Mouse (Mus musculus) layer of hippocampus, adult 18-20 months (tissue): ENCODE measurements around the gene Gm49378. TPM values are rescaled to one million over a fixed set of nuclear protein-coding genes. Genes with fewer than 3 reads are reported as not detected.
A peak's percentile ranks its signal among the peaks of the same experiment; 100 is the strongest.

Experiments
- DNase-seq, 2 experiments: peaks; one replicate each; pipeline ENCODE4 v3.0.0; 2022; ENCODE audit warnings: low spot score in 2 of 2
- total RNA-seq, 2 experiments: library from RNA; stranded (reverse); gene quantifications; 2 replicates each; pipeline ENCODE4 v1.2.3; 2021

Gm49378 gene
- total RNA-seq, 2 experiments from 2014 or later = 2.7 to 3.8 TPM

GRCm38 (mm10) chr14:55634874-55635522 is 2.7 kb downstream of the Gm49378 start:
- DNase-seq = peak in 1 of 2 experiments; percentile 36

DNA sequence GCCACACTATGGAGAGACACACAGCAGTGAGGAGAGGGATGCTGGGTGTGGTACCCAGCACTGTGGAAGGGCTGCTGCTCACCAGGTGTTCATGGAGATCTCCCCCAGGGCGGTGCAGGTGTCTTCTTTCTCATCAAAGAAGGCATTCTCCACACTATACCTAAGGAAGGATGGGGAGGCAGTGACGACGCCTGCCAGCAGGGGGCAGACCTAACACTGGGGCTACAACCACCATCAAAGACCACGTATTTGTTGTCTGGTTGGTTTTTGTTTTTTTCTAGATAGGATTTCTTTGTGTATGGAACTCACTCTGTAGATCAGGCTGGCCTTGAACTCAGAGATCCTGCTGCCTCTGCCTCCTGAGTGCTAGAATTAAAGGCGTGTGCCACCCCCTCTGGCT is 8.4 kb downstream of the Gm49378 start:
- DNase-seq = peak in 1 of 2 experiments; percentile 48

DNA sequence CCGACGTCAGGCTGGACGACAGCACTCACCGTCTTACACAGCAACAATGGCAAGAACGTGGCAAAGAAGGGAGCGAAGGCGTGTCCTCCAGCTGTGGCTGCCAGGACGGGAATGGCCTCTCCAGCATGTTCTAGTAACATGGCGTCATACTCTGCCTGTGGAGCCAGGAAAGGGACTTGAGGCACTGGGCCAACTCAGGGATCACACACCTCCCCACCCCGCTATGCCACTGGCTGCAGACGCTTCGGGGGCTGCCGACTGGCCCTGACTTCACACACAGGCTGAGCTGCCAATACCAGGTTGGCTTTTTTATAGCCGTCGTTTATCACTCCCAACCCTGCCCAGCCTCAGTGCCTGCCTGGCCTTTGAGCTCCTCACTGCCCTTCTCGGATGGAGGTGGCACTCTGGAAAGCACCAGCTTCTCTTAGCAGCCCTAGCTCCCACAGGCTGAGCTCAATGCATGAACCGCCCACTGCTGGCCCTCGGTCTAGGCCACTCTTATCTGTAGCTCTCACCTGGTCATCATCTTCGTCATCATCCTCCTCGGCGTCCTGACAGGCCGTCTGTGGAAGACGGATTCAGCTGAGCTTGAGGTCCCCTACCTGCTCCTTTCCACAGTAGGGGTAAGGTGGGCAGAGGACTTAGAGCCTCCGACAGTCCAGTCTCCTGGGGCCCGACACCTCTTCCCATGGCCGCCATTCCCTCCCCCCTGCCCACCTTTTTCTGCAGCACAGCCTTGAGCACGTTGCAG is 9.4 kb downstream of the Gm49378 start:
- no peak for DNase-seq

DNA sequence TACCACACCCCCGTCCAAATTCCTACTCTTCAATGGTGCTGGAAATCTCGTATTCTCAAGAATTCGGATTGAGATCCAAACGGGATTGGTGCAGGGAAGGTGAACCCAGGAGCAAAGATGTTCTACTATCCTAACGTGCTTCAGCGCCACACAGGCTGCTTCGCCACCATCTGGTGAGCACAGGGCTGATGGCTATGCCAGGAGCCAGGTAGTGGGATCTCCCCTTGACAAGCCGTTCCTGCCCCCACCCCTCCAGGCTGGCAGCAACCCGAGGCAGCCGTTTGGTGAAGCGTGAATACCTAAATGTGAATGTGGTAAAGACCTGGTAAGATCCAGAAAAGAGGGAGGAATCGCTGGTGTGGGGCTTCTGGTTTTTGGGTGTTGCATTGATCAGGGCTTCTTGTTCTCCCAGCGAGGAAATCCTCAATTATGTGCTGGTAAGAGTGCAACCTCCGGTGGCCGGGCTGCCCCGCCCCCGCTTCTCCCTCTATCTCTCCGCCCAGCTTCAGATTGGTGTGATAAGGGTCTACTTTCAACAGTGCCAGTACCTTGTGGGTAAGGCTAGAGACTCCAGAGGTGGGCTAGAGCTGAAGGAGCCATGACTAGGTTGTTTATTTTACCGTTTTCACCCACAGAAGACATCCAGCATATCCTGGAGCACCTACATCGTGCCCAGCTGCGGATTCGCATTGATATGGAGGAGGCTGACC is 19.1 kb downstream of the Gm49378 start:
- no peak for DNase-seq

DNA sequence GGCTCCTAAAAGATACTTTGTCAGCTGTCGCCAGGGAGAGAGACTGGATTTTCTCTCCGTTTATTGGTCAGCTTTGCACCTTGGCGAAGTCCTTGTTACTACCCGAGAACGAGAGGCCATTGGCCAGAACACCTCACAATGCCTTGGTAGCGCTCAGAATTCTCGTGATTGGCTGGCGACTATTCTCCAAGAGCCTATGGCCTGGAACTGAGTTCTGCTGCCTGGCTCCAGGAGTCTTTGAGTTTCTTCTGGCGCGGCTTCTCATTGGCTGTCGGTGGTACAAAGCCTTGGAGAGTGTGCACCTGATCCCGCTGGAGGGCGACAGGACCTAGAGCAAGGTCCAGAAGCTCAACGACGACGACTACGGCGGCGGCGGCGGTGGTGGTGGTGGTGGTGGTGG is 19.9 kb downstream of the Gm49378 start, which contains the start of gene Rec8:
Rec8 (plus strand) TSS at position 216 of the 400 bp plus-strand sequence.
- no peak for DNase-seq

GRCm38 (mm10) chr14:55616844-55617243 is 20.9 kb downstream of the Gm49378 start:
- no peak for DNase-seq

GRCm38 (mm10) chr14:55615876-55616275 is 21.8 kb downstream of the Gm49378 start:
- DNase-seq = no peak

- no peak for DNase-seq
Measured at GRCm38 (mm10) chr14:55614565-55615178, 23.0 kb downstream of the Gm49378 start.

DNA sequence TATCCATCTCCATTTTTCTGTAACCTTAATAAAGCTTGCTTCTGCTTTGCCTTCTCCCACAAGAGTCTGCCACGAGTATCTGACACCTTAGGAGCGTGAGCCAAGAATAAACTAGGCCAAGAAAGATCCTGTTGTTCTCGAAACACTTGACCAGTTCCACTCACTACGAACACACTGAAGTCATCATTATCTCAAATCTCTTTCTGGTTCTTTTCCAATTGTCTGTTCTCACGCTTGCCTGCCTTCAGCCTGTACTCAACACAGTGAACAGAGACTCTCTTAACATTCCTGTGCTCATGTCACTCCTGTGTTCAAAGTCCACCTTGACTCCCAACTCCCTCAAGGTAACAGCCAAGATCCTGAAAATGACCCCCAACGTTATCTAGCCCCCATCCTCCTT is 24.3 kb downstream of the Gm49378 start:
- DNase-seq = no peak

DNA sequence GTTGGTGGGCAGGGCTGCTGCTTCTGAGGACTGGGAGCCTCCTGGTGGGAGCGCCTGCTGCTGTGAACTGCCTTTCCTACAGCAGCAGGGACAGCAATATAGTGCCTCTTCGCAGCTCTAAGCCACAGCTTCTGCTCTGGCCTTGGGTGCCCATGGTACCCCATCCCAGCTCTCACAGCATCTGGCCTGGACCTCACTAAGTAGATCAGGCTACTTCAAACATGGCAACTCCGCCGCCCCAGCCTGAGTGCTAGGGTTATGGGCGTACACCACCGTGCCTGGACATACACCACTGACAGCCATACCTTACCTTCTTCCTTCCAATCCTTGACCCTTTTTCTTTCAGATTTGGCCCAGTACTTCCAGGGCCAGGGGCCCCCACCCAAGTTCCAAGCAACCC is 29.4 kb downstream of the Gm49378 start:
- DNase-seq = no peak

DNA sequence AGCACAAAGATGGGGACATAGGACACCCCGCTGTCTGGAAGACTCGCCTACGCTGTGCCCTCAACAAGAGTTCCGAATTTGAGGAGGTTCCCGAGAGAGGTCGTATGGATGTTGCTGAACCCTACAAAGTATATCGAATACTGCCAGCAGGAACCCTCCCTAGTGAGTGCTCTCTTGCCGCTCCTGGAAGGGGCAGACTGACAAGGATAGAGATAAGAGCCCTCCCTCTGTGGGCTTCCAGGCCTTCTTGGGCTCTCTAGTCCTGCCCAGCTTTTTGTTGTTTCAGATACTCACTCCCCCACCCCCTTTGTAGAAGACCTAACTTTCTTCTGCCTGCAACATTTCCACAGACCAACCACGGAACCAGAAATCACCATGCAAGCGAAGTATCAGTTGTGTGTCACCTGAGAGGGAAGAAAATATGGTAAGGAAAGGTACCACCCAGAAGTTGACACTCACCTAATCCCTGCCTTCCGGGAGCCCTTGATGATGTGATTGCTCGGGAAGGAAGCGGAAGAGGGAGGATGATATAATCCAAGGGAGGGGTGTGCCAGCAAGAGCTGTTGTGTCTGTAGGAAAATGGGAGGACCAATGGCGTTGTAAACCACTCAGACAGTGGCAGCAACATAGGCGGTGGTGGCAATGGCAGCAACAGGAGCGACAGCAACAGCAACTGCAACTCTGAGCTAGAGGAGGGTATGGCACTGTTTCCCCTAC is 31.8 kb downstream of the Gm49378 start:
- DNase-seq = no peak

DNA sequence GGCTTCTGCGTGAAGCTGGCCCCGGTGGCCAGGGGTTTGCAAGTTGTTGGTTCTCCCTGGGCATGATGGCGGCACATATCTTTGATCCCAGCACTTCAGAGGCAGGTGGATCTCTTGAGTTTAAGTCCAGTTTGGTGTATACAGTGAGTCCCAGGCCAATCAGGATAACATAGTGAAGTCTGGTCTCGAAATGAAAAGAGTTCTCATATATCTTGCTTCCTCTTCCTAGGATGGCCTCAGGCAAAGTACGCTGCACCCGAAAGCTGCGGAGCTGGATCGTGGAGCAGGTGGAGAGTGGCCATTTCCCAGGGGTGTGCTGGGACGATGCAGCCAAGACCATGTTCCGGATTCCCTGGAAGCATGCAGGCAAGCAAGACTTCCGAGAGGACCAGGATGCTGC is 32.9 kb downstream of the Gm49378 start:
- DNase-seq = no peak

DNA sequence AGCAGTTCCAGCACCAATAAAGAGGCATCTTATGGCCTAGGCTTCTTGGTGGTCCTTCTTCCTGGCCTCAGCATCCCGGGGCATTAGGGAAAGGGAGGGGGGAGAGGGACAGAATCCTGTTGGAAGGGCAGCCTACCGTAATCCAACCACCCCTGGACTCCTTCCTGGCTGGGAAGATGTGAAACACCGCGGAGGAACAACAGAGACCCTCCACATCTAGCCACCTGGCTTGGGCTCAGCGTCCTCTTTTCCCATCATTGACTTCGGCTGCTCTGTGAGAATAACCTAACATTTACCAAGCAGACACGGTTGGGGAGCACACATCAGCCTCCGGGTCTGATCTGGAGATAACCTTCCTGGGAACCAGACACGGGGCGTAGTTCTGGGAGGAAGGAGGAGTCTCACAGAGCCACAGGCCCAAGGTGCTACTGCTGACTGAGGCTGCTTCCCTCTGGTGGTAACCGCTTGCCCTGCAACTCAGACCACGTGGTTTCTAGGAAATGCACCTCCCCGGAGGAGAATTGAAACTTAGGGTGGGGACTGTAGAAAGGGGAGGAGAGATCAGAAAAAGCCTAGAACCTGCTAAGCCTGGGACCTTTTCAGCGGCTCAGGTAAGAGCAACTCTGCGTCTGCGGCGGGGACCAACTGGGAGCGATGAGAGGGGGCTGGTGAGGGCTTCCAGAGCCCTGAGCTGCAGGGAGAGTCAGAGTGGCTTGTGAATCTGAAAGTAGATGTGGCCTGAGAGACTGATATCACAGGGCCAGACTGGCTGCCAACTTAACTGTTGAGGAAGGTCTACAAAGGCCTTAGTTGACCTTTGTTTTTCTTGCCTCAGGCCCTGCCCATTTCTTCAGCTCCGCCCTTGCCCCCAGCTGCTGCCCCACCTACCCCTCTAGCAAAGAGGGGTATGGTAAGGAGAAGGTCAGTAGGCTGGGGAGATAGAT is 33.8 kb downstream of the Gm49378 start:
- DNase-seq = peak; percentile 80 to 90

- no peak for DNase-seq
Measured at GRCm38 (mm10) chr14:55603271-55603632, 34.4 kb downstream of the Gm49378 start, which contains the start of gene Irf9. TSS of gene Irf9 (plus strand) at chr14:55603571.

GRCm38 (mm10) chr14:55598521-55599390 is 38.9 kb downstream of the Gm49378 start:
- no peak for DNase-seq

GRCm38 (mm10) chr14:55596036-55596690 is 41.5 kb downstream of the Gm49378 start:
- DNase-seq = peak; percentile 44 to 53

GRCm38 (mm10) chr14:55592226-55592625 is 45.5 kb downstream of the Gm49378 start:
- no peak for DNase-seq

DNA sequence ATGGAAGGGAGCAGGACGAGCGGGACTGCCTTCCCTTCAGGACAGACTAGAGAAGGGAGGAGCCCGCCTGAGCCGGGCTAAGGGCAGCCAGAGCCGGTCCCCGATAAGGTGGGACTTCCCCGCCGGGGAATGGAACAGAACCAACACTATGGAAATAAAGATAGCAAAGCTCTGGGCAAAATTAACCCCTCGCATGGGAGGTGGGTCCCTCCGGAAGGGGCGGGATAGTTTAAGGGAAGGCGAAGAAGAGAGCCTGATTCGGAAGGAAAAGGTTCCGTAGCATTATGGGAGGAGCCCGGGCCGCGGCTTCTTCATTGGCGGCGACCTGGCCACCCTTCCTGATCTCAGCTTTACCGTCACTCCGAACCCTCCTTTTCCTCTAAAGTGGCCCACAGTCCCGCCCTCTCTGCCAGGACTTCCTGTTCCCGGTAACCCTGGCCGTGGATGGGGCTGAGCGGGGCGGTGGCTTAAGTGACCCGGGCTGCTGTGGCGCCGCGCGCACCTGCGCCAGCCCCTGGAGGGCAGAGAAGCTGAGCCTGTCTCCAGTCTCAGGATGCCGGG is 46.3 kb downstream of the Gm49378 start, which contains the start of gene Rnf31:
Rnf31 (plus strand) TSS at position 378 of the 561 bp plus-strand sequence.
- peak; percentile 92 to 97 for DNase-seq
